ENCODE assay signal across 28 mouse cellular contexts in genomic region chr9:106780086-106780485, GRCm38 (mm10).
"Had no signal": no experiment of that assay in that cellular context is flagged by ENCODE, and none has a peak within 500 bp of the region (broad histone marks: within the 10 kb centered on the region; RNA-seq: fewer than 3 reads in every experiment).

No protein-coding gene starts in this region.

- H3K27me3 ChIP-seq: embryonic facial prominence, embryonic 12.5 days; embryonic facial prominence, embryonic 13.5 days; embryonic facial prominence, embryonic 15.5 days; forebrain, embryonic 12.5 days; forebrain, embryonic 13.5 days; forebrain, embryonic 15.5 days had no signal

- H3K4me2 ChIP-seq: embryonic facial prominence, embryonic 12.5 days; embryonic facial prominence, embryonic 13.5 days; embryonic facial prominence, embryonic 15.5 days; forebrain, embryonic 12.5 days; forebrain, embryonic 13.5 days; forebrain, embryonic 15.5 days had no signal

- H3K9ac ChIP-seq: embryonic facial prominence, embryonic 12.5 days; embryonic facial prominence, embryonic 13.5 days; embryonic facial prominence, embryonic 15.5 days; forebrain, embryonic 12.5 days; forebrain, embryonic 13.5 days; forebrain, embryonic 15.5 days; forebrain, postnatal 0 days had no signal

- H3K4me1 ChIP-seq: embryonic facial prominence, embryonic 12.5 days; embryonic facial prominence, embryonic 13.5 days; embryonic facial prominence, embryonic 15.5 days; forebrain, embryonic 12.5 days; forebrain, embryonic 13.5 days; forebrain, embryonic 15.5 days had no signal

- H3K4me3 ChIP-seq: embryonic facial prominence, embryonic 10.5 days; embryonic facial prominence, embryonic 12.5 days; embryonic facial prominence, embryonic 13.5 days; embryonic facial prominence, embryonic 15.5 days; erythroblast, embryonic 14.5 days; forebrain, embryonic 10.5 days; forebrain, embryonic 12.5 days; forebrain, embryonic 13.5 days; forebrain, embryonic 15.5 days; gastrocnemius, adult 2 months; heart, adult 2 months had no signal

- H3K27ac ChIP-seq: embryonic facial prominence, embryonic 10.5 days; embryonic facial prominence, embryonic 12.5 days; embryonic facial prominence, embryonic 13.5 days; embryonic facial prominence, embryonic 15.5 days; forebrain, embryonic 10.5 days; forebrain, embryonic 12.5 days; forebrain, embryonic 13.5 days; forebrain, embryonic 15.5 days; gastrocnemius, adult 2 months; heart, adult 2 months had no signal

- DNase-seq: cerebellum, adult 2 months; cerebellum, adult 8-10 months; cerebellum, adult 9-10 months; cerebellum, adult 9-11 months; cerebellum, postnatal 10 days; cerebellum, postnatal 14 days; cerebellum, postnatal 25 days; cerebellum, postnatal 36 days; embryo, embryonic 11 days; forebrain, postnatal 0 days; gastrocnemius, adult 2 months; gastrocnemius, postnatal 10 days; gastrocnemius, postnatal 14 days; gastrocnemius, postnatal 25 days; gastrocnemius, postnatal 36 days; heart, adult 18-20 months; heart, adult 2 months had no signal

- H3K9me3 ChIP-seq: embryonic facial prominence, embryonic 10.5 days; embryonic facial prominence, embryonic 12.5 days; embryonic facial prominence, embryonic 13.5 days; embryonic facial prominence, embryonic 15.5 days; forebrain, embryonic 10.5 days; forebrain, embryonic 12.5 days; forebrain, embryonic 13.5 days; forebrain, embryonic 15.5 days had no signal

- H3K36me3 ChIP-seq: embryonic facial prominence, embryonic 10.5 days; embryonic facial prominence, embryonic 12.5 days; embryonic facial prominence, embryonic 13.5 days; embryonic facial prominence, embryonic 15.5 days; forebrain, embryonic 12.5 days; forebrain, embryonic 15.5 days had no signal

- ATAC-seq: forebrain, embryonic 13.5 days; forebrain, embryonic 14.5 days; forebrain, embryonic 15.5 days; forebrain, embryonic 16.5 days; forebrain, postnatal 0 days had no signal
